Comparison of ENCODE assay signal across 10 mouse cellular contexts in genomic region chr13:49460276-49460675, GRCm38 (mm10). TPM values are rescaled to one million over a fixed set of nuclear protein-coding genes. Genes with fewer than 3 reads are reported as not detected.
DNase-seq lines count a peak whose midpoint lies in the region; TF ChIP-seq lines count a peak whose summit lies in the region.
"Had no signal": no experiment of that assay in that cellular context is flagged by ENCODE, and none has a peak within 500 bp of the region (broad histone marks: within the 10 kb centered on the region; RNA-seq: fewer than 3 reads in every experiment).

No protein-coding gene starts in this region.

- TF ChIP-seq CTCF in cerebellum, adult 2 months (IDR thresholded peaks at IDR 0.05; ENCODE audit: borderline replicate concordance, insufficient read depth, low read depth, low read length) = no peak
- no peak for TF ChIP-seq CTCF in left cerebral cortex, adult 2 months (IDR thresholded peaks at IDR 0.05)
- TF ChIP-seq CTCF in embryonic fibroblast, embryonic 13.5 days (IDR thresholded peaks at IDR 0.05; ENCODE audit: borderline replicate concordance, insufficient read depth, low read length) = no peak
- TF ChIP-seq CTCF in olfactory bulb, adult 2 months (IDR thresholded peaks at IDR 0.05; ENCODE audit: insufficient read depth, low read depth, low read length) = no peak

- intact Hi-C loops in left cerebral cortex, adult 2 months (cut with DNase I) = no loop called here

- DNase-seq in cerebellum, adult 2 months = no peak
- no peak for DNase-seq in cerebellum, postnatal 25 days
- DNase-seq in left cerebral cortex, adult 2 months (ENCODE audit: extremely low spot score in 1 of 2, low spot score in 2 of 2) = no peak
- no peak for DNase-seq in left cerebral cortex, adult 8-10 months (ENCODE audit: low spot score in 2 of 2)
- no peak for DNase-seq in layer of hippocampus, postnatal 36 days
- no peak for DNase-seq in retina, embryonic 14.5 days (ENCODE audit: low spot score)
- DNase-seq: B cell, adult 2 months; liver, postnatal 0 days had no signal

- H3K27ac ChIP-seq in cerebellum, adult 2 months (ENCODE audit: insufficient read depth, low read length) = peak overlapping the region; percentile 61; the same call in 1 of the 2 replicates
- H3K27ac ChIP-seq in left cerebral cortex, adult 2 months = peak overlapping the region; percentile 53; the same call in 1 of the 2 replicates
- peak overlapping the region; percentile 36; the same call in 1 of the 2 replicates for H3K27ac ChIP-seq in embryonic fibroblast, embryonic 13.5 days (ENCODE audit: insufficient read depth, low read length)
- H3K27ac ChIP-seq in olfactory bulb, adult 2 months (ENCODE audit: insufficient read depth, low read depth, low read length) = peak overlapping the region; percentile 76; the same call in 1 of the 2 replicates

- TF ChIP-seq POLR2A in cerebellum, adult 2 months (IDR thresholded peaks at IDR 0.05; ENCODE audit: borderline replicate concordance, insufficient read depth, low read length) = no peak
- no peak for TF ChIP-seq POLR2A in embryonic fibroblast, embryonic 13.5 days (IDR thresholded peaks at IDR 0.05; ENCODE audit: low read depth, low read length)
- TF ChIP-seq POLR2A in olfactory bulb, adult 2 months (IDR thresholded peaks at IDR 0.05; ENCODE audit: insufficient read depth, low read depth, low read length) = no peak

- H3K4me3 ChIP-seq in cerebellum, adult 2 months (replicated peaks; ENCODE audit: insufficient read depth, low read depth, low read length) = no peak overlapping the region
- H3K4me3 ChIP-seq in left cerebral cortex, adult 2 months = no peak overlapping the region
- no peak overlapping the region for H3K4me3 ChIP-seq in embryonic fibroblast, embryonic 13.5 days (ENCODE audit: insufficient read depth, low read length)
- H3K4me3 ChIP-seq in olfactory bulb, adult 2 months (ENCODE audit: insufficient read depth, low read depth, low read length) = no peak overlapping the region

- H3K27me3 ChIP-seq in cerebellum, adult 2 months (ENCODE audit: control insufficient read depth, insufficient read depth, low read length) = no peaks in the 10 kb centered on the region

- H3K4me1 ChIP-seq in cerebellum, adult 2 months (ENCODE audit: control insufficient read depth, insufficient read depth, low read length) = no peaks in the 10 kb centered on the region
- H3K4me1 ChIP-seq in embryonic fibroblast, embryonic 13.5 days (ENCODE audit: control insufficient read depth, insufficient read depth, low read length) = peaks cover 5% of the 10 kb centered on the region
- no peaks in the 10 kb centered on the region for H3K4me1 ChIP-seq in olfactory bulb, adult 2 months (ENCODE audit: control insufficient read depth, insufficient read depth, low read length)

- WGBS in cerebellum, adult 2 months = 93% methylated on average over 4 of the region's 4 CpGs
- WGBS in olfactory bulb, adult 2 months = 92% methylated on average over 4 of the region's 4 CpGs

RNA-seq across cellular contexts. Expression of gene Tes3-ps, which starts 32.8 kb away (rescaled TPM):
- polyA plus RNA-seq in cerebellum, adult 2 months (2012; rRNA removed) = 0.39 and 0.40 TPM in 2 replicates
- 1 to 10 TPM; 1.5 to 2.1 TPM for total RNA-seq in left cerebral cortex, adult 2 months (2021)
- total RNA-seq in left cerebral cortex, adult 8-10 months (2022) = 1 to 10 TPM; 1.5 to 2.4 (median 2.0) TPM
- 2.9 and 4.2 TPM in 2 replicates for polyA plus RNA-seq in embryonic fibroblast, embryonic 13.5 days (2011; ENCODE audit: insufficient read length, low read depth, missing spikeins)
- not detected in 2 replicates for polyA plus RNA-seq in olfactory bulb, adult 2 months (2012; ENCODE audit: insufficient read depth, insufficient read length, low replicate concordance, missing spikeins)
- 1 to 10 TPM; 1.6 TPM for total RNA-seq in layer of hippocampus, postnatal 36 days (2021)

RNA-seq across cellular contexts. Expression of gene Ippk, which starts 39.2 kb away (rescaled TPM):
- polyA plus RNA-seq in cerebellum, adult 2 months (2012; rRNA removed) = 11.3 and 12.8 TPM in 2 replicates
- total RNA-seq in left cerebral cortex, adult 2 months (2021) = 10 to 100 TPM; 17.7 to 18.0 TPM
- 10 to 100 TPM; 16.5 to 21.5 (median 16.8) TPM for total RNA-seq in left cerebral cortex, adult 8-10 months (2022)
- 10.4 and 10.8 TPM in 2 replicates for polyA plus RNA-seq in embryonic fibroblast, embryonic 13.5 days (2011; ENCODE audit: insufficient read length, low read depth, missing spikeins)
- not detected in 2 replicates for polyA plus RNA-seq in olfactory bulb, adult 2 months (2012; ENCODE audit: insufficient read depth, insufficient read length, low replicate concordance, missing spikeins)
- 10 to 100 TPM; 34.5 to 37.9 TPM for total RNA-seq in layer of hippocampus, postnatal 36 days (2021)

RNA-seq across cellular contexts. Expression of gene Ecm2, which starts 44.3 kb away (rescaled TPM):
- 4.3 and 5.1 TPM in 2 replicates for polyA plus RNA-seq in cerebellum, adult 2 months (2012; rRNA removed)
- 1 to 10 TPM; 2.2 to 2.4 TPM for total RNA-seq in left cerebral cortex, adult 2 months (2021)
- 1 to 10 TPM; 2.5 to 3.1 (median 2.9) TPM for total RNA-seq in left cerebral cortex, adult 8-10 months (2022)
- polyA plus RNA-seq in embryonic fibroblast, embryonic 13.5 days (2011; ENCODE audit: insufficient read length, low read depth, missing spikeins) = 0.55 and 1.7 TPM in 2 replicates
- not detected in 2 replicates for polyA plus RNA-seq in olfactory bulb, adult 2 months (2012; ENCODE audit: insufficient read depth, insufficient read length, low replicate concordance, missing spikeins)
- total RNA-seq in layer of hippocampus, postnatal 36 days (2021) = 1 to 10 TPM; 6.5 to 7.4 TPM
